Mouse (Mus musculus): ENCODE data around the gene Tmem262.

Tmem262 gene

GRCm38 (mm10) chr19:6101186-6101585 is 21.4 kb downstream of the Tmem262 start:
- ATAC-seq (ENCODE audit: low TSS enrichment) = no peak

- ATAC-seq (ENCODE audit: low TSS enrichment) = no peak
These were observed 22.5 kb downstream of the Tmem262 start for GRCm38 (mm10) chr19:6102169-6102853.

- ATAC-seq (ENCODE audit: low TSS enrichment) = no peak
These were observed 24.6 kb downstream of the Tmem262 start for GRCm38 (mm10) chr19:6104476-6104875.

- no peak for ATAC-seq (ENCODE audit: low TSS enrichment)
These were observed 25.8 kb downstream of the Tmem262 start, which contains the start of gene Naaladl1 for GRCm38 (mm10) chr19:6105586-6105985. Gene Naaladl1, plus strand, starts transcription at chr19:6105782.

- ATAC-seq (ENCODE audit: low TSS enrichment) = no peak
These were observed 33.3 kb downstream of the Tmem262 start for GRCm38 (mm10) chr19:6113116-6113515.

GRCm38 (mm10) chr19:6116113-6116850 is 36.4 kb downstream of the Tmem262 start:
- ATAC-seq (ENCODE audit: low TSS enrichment) = peak; percentile 31; the same call in 1 of the 2 replicates

GRCm38 (mm10) chr19:6117346-6117985 is 37.6 kb downstream of the Tmem262 start:
- peak; percentile 21; the same call in 1 of the 2 replicates for ATAC-seq (ENCODE audit: low TSS enrichment)

- peak; percentile 81 for ATAC-seq (ENCODE audit: low TSS enrichment)
These were observed 38.3 kb downstream of the Tmem262 start, which contains the start of gene Sac3d1 for GRCm38 (mm10) chr19:6117986-6118676. Gene Sac3d1, minus strand, starts transcription at chr19:6118650.

- no peak for ATAC-seq (ENCODE audit: low TSS enrichment)
These were observed 38.9 kb downstream of the Tmem262 start for GRCm38 (mm10) chr19:6118677-6119185.

GRCm38 (mm10) chr19:6121761-6122160 is 41.9 kb downstream of the Tmem262 start:
- no peak for ATAC-seq (ENCODE audit: low TSS enrichment)

GRCm38 (mm10) chr19:6123330-6123729 is 43.5 kb downstream of the Tmem262 start:
- ATAC-seq (ENCODE audit: low TSS enrichment) = no peak

GRCm38 (mm10) chr19:6124898-6125297 is 45.1 kb downstream of the Tmem262 start:
- ATAC-seq (ENCODE audit: low TSS enrichment) = no peak

GRCm38 (mm10) chr19:6126289-6126688 is 46.5 kb downstream of the Tmem262 start:
- ATAC-seq (ENCODE audit: low TSS enrichment) = no peak

- ATAC-seq (ENCODE audit: low TSS enrichment) = no peak
These were observed 47.2 kb downstream of the Tmem262 start for GRCm38 (mm10) chr19:6126789-6127580.

- peak; percentile 96 for ATAC-seq (ENCODE audit: low TSS enrichment)
These were observed 48.0 kb downstream of the Tmem262 start, which contains the start of gene Snx15 for GRCm38 (mm10) chr19:6127760-6128341. Gene Snx15, minus strand, starts transcription at chr19:6128304.
